8 mouse cellular contexts compared by ENCODE assay signal in genomic region chr7:29180077-29180853, GRCm38 (mm10). TPM values are rescaled to one million over a fixed set of nuclear protein-coding genes. Genes with fewer than 3 reads are reported as not detected.
DNase-seq lines count a peak whose midpoint lies in the region; ATAC-seq lines count a peak whose summit lies in the region.

Psmd8 (minus strand) TSS chr7:29180701.

- peaks cover 19% of the 10 kb centered on the region for H3K36me3 ChIP-seq in hindbrain, embryonic 12.5 days

- H3K4me2 ChIP-seq in hindbrain, embryonic 12.5 days (replicated peaks) = peak within 1 kb of the TSS; percentile 82

- H3K4me3 ChIP-seq in hindbrain, embryonic 12.5 days = peak within 1 kb of the TSS; percentile 63

- peak; percentile 94 for ATAC-seq in hindbrain, embryonic 12.5 days (ENCODE audit: low FRiP score)

- H3K9ac ChIP-seq in hindbrain, embryonic 12.5 days = peak within 1 kb of the TSS; percentile 72

- DNase-seq in NIH3T3 (ENCODE audit: low read depth) = peak; percentile 99
- peak; percentile 98 to 99 for DNase-seq in cerebellum, postnatal 10 days
- peak; percentile 95 to 96 for DNase-seq in frontal cortex, postnatal 10 days (ENCODE audit: low spot score in 2 of 2)
- DNase-seq in layer of hippocampus, postnatal 14 days (ENCODE audit: low spot score in 2 of 2) = peak; percentile 92 to 97
- DNase-seq in lung, postnatal 14 days = peak; percentile 96
- peak; percentile 94 for DNase-seq in retina, adult 2 months (ENCODE audit: low read depth, low spot score)
- DNase-seq in thymus, postnatal 36 days = peak; percentile 96 to 98

- H3K27ac ChIP-seq in hindbrain, embryonic 12.5 days = peak within 1 kb of the TSS; percentile 76

- under 1% methylated on average over 62 of the region's 62 CpGs for WGBS in hindbrain, embryonic 12.5 days

- peaks cover 21% of the 10 kb centered on the region for H3K4me1 ChIP-seq in hindbrain, embryonic 12.5 days

- peaks cover 7% of the 10 kb centered on the region; the same call in 1 of the 2 replicates for H3K27me3 ChIP-seq in hindbrain, embryonic 12.5 days

- no peaks in the 10 kb centered on the region for H3K9me3 ChIP-seq in hindbrain, embryonic 12.5 days (replicated peaks)

RNA-seq across cellular contexts. Expression of gene Psmd8, which starts in this region (rescaled TPM):
- 285 and 288 TPM in 2 replicates for polyA plus RNA-seq in hindbrain, embryonic 12.5 days (2016; fragmentation: Nextera tagmentation; extraction: Ambion mirVana)
- total RNA-seq in layer of hippocampus, postnatal 14 days (2021) = 100 to 1,000 TPM; 153 to 169 TPM

Comparison
In these comparisons a context has a peak if more than half of its experiments do, and no peak if none do; other contexts are left out.
1. Peak in every context shown above with its lines: DNase-seq, ATAC-seq, H3K4me3 ChIP-seq and H3K27ac ChIP-seq.